Mouse (Mus musculus) embryo, embryonic 9.5 days (tissue): ENCODE measurements at regions not wholly inside any gene's neighbourhood (a gene's known extent, or its start where the extent isn't known, plus 50 kb on each side); places are given as distances from the start of the nearest gene placed in this dataset.
A peak's percentile ranks its signal among the peaks of the same experiment; 100 is the strongest.
"Not testable (repeated sequence)": the region's sequence is repeated elsewhere in the genome, so short reads cannot be mapped to it uniquely, and the experiment has no call there.

Source experiments
- DNase-seq: peaks from one replicate; pipeline ENCODE4 v3.0.0-alpha.2; 2017; ENCODE audit errors: extremely low spot score

DNA sequence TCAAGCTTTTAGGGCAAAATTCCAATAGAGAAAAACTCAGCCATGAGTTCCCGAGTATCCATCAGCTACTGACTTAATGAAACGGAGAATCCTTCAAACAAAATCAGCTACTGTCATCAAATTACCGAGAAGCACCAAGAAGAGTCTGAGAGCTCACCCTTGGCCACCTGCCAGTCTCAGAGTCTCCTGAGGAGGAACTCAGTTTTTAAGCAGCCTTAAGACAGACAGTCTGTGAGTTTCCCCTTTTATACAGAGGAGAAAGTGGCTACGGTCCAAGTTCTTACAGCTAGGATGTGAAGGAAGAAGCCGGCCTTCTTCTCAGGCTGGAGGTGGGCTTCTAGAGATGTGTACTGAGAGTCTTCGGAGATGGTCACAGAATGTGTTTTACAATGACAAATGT is 262.8 kb downstream of the Diras2 start:
- DNase-seq, result no peak

DNA sequence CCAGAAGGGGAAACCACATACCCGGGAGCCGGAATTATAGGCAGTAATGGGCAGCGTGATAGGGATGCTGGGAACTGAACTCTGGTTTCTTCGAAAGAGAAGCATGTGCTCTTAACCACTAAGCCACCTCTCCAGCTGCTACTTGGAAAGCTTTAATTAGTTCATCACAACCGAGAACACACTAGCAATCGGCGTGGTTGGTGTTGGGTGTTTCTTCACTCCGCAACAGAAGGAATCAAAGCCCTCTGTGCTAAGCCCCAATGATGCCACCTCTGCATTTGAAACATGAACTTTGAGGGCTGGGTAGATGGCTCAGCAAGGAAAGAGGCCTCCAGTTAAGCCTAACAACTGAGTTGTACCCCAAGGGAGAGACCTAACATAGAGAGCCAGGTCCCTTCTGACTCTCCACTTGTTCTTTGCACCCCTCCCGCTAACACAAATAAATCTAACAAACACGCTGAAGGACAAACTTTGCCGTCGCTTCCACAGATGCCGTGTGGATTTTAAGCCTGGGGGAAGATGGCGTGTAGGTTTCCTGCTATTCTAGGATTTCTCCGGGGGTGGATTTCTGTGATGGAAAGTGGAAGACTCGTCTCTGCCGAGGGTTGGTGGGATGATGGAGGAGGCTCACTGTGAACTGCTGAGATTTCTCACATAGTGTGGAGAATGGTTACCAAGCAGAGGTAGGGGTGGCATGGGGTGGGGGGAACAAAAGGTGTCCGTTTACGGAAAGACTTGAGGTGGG is 257.4 kb downstream of the Diras2 start:
- no peak for DNase-seq

DNA sequence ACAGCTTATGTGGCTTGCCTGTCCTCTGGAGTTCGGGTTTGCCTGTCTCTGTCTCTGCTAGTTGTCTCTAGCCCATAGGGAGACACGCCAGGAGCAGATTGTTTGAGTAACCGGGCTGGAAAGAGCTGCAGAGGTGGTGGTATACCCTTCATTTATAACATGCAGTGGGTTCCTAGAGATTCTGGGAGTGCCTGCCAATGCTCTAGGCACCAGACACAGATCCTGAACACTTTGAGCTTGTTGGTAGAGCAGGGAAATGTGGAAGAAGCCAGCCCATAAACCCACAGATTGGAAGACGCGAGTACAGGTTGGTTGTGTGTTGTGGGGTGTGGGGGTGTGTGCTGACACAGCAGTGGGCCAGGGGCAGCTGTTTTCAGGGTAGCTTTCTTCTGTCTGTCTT is 255.9 kb downstream of the Diras2 start:
- no peak for DNase-seq

DNA sequence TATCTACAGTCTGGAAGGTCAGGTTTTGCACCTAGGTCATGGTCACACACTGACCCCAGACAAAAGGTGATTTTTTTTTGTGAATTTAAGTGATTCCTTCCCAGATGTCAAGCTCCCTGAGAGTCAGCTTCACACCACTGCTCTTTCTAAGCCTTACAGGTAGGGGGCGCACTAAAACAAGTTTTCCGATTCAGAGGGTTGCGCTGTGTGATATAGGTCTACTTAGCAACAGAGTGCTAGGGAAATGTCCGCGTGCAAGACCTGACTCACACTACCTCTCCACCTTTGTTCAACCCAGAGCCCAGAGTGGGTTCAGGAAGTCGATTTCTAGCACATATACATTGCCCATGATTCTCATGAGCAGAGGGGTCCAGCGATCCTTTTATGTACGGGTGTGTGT is 255.4 kb downstream of the Diras2 start:
- peak; percentile 74 for DNase-seq

DNA sequence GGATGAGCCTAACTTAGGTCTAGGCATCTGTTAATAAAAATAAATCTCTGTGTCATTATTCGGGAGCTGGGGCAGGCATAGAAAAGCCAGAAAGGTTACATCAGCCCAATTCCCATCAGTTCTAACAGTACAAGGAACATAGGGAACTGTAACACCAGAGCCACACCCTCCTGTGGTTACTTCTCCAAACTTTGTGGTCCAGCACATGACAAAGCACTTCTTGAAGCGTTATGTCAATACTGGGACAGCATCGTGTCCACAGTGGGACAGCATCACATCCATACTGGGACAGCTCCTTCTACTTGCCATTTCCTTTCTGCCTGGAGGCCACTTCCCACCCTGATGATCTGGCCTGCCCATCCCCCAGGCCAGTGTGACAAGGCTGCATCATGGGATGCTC is 253.9 kb downstream of the Diras2 start:
- DNase-seq, result no peak

DNA sequence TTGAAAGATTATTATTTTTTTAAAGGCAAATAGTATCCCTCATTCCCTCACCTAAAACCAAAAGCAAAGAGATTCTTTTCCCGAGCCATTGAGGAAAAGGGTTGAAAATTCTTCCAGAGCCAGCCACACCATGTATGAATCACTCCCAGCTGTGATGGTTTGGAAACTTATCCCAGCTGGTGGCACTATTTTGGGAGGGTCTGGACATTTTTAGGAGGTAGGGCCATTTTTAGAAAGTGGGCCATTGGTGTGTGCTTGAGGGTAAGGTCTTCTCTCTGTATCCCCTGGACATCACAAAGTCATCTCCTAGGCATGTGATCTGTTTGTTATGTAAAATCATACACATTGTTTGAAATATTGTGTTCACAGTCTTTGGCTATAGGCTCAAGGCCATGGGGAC is 252.2 kb downstream of the Diras2 start:
- no peak for DNase-seq

DNA sequence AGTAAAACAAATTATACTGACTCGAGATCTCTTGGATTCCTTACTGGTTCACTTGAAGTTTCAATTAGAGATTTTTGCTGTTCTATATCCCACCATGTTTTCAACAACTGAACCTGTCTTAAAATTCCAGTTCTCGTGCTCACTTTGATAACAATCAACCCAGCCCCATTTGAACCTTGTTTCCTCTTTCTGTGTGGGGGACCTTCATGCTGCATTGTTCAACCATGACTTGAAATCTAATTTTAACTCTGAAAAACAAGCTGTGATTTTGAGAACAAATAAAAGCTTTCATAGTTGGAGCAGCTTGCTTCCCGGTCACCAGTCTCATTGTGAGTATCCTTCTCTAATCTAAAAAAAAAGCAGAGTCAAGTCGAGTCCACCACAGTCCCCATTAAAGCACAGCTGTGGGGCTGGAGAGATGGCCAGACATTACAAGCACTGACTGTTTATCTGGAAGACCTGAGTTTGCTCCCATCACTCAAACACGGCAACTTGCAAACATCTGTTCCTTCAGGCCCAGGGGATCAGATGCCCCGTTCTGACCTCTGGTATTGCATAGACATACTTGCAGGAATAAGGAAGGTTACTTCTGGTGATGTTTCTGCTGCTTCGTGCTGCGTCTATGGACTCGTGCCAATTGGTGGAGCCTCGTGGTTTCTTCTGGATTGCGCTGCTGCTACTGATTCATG is 251.7 kb downstream of the Diras2 start:
- no peak for DNase-seq

DNA sequence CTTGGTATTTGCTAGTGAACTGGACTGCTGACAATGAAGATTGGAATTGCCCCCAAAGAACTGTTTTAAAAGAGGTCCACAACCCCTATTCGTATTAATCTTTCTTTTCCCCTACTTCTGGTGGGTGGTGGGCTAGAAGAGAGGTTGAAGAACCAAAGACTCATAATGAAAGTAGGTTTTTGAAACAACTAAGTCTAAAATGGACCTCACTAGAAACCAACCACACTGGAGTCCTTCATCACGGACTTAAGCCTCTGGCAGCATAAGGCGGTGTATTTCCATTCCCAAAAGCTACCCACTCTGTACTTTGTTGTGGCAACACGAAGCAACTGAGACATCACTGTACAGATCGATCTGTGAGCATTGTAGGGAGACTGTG is 251.1 kb downstream of the Diras2 start:
- DNase-seq, result no peak

DNA sequence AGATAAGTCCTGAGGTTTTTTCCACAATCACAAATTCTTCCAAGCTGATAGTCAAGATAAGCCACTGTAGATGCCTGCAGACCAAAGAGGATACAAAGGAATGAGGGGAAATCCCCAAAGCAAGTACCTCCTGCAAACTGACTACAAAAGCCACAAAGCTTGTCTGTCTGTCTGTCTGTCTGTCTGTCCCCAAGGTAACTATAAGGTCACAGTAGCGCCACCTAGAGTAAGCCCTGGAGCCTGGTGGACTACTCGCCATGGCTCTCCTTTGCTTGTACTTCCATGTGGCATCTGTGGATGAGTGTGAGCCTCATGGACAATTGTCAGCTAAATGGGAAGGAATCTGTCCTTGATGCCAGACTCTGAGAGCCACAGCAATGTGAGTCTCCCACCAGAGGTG is 249.8 kb downstream of the Diras2 start:
- DNase-seq, result no peak

DNA sequence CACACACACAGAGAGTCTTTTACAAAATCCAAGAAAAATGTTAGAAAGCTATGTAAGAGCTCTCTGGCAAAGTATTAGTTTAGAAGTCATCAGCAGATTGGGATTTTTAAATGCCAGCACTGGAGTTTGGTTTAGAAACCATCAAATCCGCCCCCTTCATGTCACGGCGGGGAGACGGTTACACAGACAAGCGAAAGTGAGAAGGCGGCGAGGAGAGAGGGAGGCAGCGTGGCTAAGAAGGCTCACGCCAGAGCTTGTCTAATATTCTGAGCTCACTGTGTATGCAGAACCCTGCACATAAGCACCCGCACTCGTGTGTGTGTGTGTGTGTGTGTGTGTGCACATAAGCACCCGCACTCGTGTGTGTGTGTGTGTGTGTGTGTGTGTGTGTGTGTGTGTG is 248.6 kb downstream of the Diras2 start:
- DNase-seq, result no peak

DNA sequence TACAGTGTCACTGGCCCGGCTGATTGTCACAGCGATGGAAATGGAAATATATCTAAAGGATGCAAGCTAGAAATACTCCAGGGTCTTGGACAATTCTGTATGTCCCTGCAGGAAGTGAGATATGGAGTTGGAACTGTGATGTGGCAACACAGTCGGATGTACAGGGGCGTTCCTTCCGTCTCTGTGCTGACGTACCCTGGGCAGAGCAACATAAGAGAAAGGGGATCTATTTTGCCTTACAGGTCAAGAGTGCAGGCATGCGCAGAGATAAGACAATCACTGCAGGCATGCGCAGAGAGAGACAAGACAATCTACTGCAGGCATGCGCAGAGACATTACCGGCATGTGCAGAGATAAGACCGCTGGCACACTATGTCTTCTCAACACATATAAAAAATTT is 247.6 kb downstream of the Diras2 start:
- no peak for DNase-seq

DNA sequence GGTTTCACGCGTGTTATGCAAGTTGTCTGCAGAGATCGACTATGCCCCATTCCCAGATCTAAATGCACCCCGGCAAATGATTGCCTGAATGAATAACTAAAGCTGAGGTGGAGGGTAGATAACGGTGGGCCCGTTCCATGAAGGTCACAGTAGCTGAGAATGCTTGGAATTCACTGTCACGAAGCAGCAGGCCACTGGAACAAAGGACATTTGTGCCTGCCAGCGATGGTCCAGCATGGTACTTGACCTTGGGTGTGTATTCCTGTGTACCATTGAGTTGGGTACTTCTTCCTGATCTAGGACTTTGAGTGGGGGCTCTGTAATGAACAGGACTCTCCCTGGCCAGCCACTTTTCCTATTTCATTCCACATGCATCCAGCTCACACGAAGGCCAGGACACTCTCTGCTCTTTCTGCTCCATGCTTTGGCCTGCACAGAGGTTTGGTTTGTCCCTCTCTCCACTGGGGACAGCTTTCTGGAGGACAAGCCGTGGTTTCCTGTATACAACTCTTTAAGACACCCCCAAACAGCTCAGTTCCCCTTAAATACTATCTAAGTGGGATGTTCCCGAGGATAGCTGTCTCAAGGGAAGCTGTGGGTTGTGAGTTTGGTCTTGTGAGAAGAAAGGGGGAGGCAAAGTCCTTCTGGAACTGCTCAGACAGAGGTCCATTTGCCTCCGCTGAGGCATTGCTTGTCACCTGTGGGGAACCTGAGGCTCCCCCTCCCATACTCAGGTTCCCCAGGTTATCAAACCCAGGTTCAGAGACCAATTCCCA is 246.9 kb downstream of the Diras2 start:
- no peak for DNase-seq

DNA sequence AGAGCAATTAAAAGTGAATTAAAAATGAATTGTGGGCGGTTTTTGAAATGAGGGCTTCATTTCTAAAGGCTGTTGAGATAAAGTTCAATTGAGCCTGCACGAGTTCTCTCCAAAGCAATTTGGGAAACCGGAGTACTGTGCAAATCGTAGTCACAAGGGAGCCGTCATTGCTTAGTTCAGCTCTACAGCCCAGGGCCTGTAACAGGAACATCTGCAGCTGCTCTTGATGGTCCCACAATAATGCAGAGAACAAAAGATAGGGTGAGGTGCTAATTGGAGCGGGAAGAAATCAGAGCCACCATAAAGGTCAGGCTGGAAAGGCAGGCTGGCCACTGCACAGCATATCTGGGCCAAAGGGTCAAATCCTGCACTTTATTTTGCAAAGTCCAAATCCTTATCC is 242.7 kb downstream of the Diras2 start:
- DNase-seq, result no peak

DNA sequence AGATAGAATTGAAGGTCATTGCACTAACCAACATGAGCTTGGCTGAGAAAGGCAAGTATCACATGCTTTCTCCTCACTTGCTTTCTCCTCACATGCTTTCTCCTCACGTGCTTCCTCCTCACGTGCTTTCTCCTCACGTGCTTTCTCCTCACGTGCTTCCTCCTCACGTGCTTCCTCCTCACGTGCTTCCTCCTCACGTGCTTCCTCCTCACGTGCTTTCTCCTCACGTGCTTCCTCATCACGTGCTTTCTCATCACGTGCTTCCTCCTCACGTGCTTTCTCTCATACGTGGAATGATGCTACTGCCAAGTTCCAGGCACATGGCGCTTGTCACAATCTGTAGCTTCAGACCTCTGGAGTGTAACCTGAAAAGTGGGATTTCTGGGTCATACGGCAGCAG is 235.2 kb downstream of the Diras2 start:
- DNase-seq, result no peak

DNA sequence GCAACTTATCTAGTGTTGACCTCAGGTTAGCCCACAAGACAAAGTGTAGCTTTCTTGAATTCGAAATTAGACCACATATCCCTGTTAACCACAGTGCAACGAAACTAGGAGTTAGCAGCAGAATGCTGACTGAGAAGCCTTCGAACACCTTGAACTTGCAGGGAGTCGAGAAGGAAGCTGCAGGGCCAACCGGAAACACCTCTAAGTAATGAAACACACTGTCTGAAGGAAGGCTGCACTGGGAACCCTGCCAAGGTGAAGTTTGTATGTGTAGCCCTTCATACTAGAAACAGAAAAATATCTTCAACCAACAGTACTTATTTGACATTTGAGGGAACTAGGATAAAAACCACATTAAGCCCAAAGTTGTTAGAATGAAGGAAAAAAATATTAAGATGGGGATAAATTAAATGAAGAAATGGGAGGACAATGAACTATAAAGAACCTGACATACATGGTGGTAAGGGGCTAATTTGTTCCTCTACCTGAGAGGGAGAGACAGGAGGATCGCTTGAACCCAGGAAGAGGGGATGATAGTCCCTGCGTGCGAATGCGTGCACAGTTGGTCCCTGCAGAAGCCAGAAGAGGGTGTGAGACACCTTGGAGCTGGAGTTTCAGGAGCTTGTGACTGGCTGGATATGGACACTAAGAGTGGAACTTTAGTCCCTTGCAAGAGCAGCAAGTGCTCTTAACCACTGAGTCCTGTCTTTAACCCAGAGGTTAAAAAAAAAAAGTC is 234.4 kb downstream of the Diras2 start:
- no peak for DNase-seq

DNA sequence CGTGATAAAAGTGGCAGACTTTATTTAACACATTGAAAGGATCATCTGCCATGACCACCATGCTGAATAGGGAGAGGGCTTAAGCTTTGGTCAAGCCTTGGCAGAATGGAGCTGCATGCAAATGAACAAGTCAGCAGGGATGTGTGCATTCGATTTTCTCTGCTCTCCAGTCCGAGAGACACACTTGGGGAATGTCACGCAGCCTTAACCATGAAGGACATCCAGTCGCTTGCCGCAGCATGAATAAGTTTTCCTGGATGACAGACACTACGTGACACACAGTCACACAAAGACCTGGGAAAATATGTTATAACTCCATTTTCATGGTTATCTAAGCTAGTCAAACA is 233.8 kb downstream of the Diras2 start:
- no peak for DNase-seq

DNA sequence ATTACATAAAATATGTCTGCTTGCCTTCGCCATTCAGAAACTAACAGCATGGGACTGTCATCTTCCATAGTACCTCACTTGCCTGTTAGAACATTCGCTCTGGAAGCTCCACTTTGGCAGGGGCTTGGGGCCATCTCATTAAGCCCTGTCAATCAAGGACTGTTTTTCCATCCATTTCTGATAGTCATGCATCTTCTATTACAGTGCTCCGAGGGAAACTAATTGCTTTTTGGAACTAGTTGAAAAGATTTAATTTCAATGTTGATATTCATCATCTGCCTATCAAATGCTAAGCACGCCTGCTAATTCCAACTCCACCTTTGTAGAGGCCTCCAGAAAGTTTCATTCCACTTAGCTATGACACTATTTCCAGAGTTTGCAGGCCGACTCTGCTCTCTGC is 232.7 kb downstream of the Diras2 start:
- DNase-seq, result no peak

DNA sequence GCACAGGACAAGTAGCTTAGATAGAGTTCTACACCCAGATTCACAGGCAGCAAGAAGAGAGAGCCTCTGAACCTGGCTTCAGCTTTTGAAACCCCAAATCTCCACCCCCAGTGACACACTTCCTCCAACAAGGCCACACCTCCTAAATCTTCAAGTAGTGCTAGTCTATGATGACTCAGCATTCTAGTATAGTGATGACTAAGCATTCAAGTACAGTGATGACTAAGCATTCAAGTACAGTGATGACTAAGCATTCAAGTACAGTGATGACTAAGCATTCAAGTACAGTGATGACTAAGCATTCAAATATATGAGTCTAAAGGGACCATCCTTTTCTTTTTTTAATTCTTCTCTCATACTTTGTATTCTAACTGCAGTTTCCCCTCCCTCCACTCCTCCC is 225.8 kb downstream of the Diras2 start:
- not testable (repeated sequence) for DNase-seq

DNA sequence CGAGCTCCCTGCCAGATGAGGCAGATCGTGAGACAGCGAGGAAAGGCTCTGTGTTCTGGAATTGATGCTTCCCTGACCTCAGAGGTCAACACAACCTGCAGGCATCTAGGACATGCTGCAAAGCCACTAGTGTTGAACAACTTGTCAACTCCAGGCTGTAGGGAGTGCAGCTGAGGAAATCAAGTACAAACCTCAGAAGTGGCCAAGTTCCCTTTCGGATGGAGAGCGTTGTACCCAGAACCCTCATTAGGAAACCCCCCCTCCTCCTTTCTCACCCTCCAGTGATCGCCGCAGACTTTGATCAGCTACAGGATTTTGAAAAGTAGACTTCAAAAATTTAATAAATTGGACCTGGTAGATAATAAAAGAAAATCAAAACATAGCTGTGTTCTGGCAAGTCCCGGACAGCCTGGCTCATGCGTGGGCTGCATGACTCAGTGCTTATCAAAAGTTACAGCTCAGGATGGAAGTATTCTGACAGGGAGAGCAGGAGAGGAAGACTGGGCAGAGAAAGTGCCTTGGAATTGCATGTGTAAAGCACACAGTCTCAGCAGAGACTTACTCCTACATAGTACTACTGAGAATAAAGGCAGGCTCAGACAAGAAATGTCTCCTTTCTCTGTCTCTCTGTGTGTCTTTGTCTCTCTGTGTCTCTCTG is 224.2 kb downstream of the Diras2 start:
- no peak for DNase-seq

DNA sequence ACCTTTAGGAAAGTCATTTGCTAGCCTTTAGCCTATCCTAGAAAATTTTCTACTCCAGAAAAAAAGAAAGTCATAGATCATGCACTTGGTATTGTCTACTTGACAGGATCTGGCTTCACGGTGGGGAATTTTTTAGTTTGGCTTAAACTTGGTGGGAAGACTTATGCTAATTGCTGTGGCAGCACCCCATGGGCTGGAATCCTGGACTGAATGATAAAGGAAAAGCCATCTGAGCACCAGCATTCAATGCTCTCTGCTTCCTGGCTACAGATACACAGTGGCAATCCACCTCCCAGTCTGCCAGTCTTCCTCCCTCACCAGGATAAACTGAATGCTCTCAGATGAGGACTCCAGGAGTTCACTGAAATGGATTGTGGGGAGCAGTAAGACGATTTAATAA is 220.1 kb downstream of the Diras2 start:
- no peak for DNase-seq

DNA sequence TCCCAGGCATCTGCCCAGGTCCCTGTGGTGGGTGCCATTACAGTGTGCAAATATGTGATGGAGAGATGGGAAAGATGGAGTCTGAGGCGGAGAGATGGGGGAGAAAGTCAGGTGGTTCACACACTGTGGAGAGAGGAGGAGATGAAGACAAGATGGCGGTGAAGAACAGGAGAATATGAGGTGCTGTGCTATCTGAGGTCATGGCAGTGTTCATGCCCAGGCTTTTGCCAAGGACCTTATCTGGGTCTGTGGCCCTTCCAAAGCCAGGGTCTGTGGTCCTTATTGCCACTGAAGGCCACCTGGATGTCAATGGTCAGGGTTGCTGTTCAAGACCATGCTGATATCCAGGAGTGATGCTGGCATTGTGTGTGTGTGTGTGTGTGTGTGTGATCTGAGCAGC is 212.8 kb downstream of the Diras2 start:
- DNase-seq, result no peak

DNA sequence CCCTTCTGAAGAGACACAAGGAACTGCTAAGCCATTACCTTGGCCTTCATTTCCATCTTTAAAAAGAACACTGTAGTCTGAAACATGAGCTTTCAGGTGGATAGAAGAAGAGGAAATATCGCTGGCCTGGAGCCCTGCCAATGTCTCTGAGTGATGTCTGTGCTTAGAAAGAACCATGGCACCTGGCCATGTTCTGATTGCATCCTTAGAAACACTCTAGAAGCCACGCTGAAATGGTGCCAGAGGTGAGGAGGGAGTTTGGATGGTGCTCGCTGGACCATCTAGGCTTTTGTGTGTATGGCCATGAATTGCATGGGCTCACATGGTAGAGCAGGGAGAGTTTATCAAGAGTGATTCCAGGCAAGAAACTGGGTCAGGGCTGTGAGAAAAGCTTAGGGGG is 207.4 kb downstream of the Diras2 start:
- no peak for DNase-seq
